Mouse (Mus musculus) embryonic facial prominence, embryonic 15.5 days (tissue): ENCODE measurements around the gene Ovol3. TPM values are rescaled to one million over a fixed set of nuclear protein-coding genes. Genes with fewer than 3 reads are reported as not detected.
"Not testable (repeated sequence)": the region's sequence is repeated elsewhere in the genome, so short reads cannot be mapped to it uniquely, and the experiment has no call there.

ENCODE experiments used
- ATAC-seq: fragments of 200-750 bp; cut with Nextera tagmentation; 2 replicates; pipeline ENCODE4 v1.8.0; 2017; ENCODE audit warnings: low read depth, moderate TSS enrichment; ENCODE audit not compliant: insufficient number of reproducible peaks, low FRiP score, low TSS enrichment
- H3K27ac ChIP-seq: fragments of 300-500 bp; sonication (generic); replicated peaks from 2 replicates; pipeline ENCODE4 v1.5.1; 2015; ENCODE audit warnings: mild to moderate bottlenecking, inconsistent platforms
- H3K27me3 ChIP-seq: fragments of 300-500 bp; sonication (generic); 2 replicates; pipeline ENCODE4 v1.6.1; 2015; ENCODE audit warnings: inconsistent platforms
- H3K36me3 ChIP-seq: fragments of 300-500 bp; sonication (generic); 2 replicates; pipeline ENCODE4 v1.6.1; 2015; ENCODE audit warnings: mild to moderate bottlenecking, inconsistent platforms
- H3K4me1 ChIP-seq: fragments of 300-500 bp; sonication (generic); 2 replicates; pipeline ENCODE4 v1.6.1; 2015; ENCODE audit warnings: inconsistent platforms
- H3K4me2 ChIP-seq: fragments of 300-500 bp; sonication (generic); replicated peaks from 2 replicates; pipeline ENCODE4 v1.6.1; 2015; ENCODE audit warnings: mild to moderate bottlenecking, inconsistent platforms
- H3K4me3 ChIP-seq: fragments of 300-500 bp; sonication (generic); replicated peaks from 2 replicates; pipeline ENCODE4 v1.5.1; 2015; ENCODE audit warnings: mild to moderate bottlenecking, inconsistent platforms
- H3K9ac ChIP-seq: fragments of 300-500 bp; sonication (generic); 2 replicates; pipeline ENCODE4 v1.6.1; 2015; ENCODE audit warnings: inconsistent platforms
- H3K9me3 ChIP-seq: fragments of 300-500 bp; sonication (generic); replicated peaks from 2 replicates; pipeline ENCODE4 v1.6.1; 2016; ENCODE audit warnings: inconsistent platforms
- WGBS: fragments of 180-500 bp; shearing (Covaris S2); methylation state at CpG from one replicate; pipeline ENCODE4 v1.1.7; 2015; 5-methylcytosine and 5-hydroxymethylcytosine counted together
- polyA plus RNA-seq: library from polyadenylated mRNA; unstranded; fragments of >200 nt; fragmentation: Nextera tagmentation; extraction: Ambion mirVana; gene quantifications from 2 replicates; pipeline ENCODE4 v1.2.1, GENCODE M21; 2015

Gene Ovol3
- polyA plus RNA-seq, 1 experiment from 2014 or later: 0.31 TPM

DNA sequence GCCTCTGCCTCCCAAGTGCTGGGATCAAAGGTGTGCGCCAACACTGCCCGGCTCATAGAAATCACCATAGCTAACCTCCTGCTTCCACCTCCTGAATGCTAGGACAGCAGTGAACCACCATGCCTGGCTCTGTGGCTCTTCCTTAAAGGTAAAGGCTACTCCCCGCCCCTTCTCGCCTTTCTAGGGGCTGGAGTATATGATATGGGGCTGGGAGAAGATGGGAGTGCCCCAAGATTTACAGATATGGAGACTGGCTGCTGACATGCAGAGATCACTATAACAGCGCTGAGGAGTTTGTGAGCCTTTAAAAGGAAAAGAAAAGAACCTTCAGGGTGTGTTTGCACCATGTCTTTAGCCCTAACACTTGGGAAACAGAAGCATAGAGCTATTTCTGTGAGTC is 13.3 kb downstream of the Ovol3 start:
- H3K36me3 ChIP-seq: peaks cover 43% of the 10 kb centered on the region
- no peak for ATAC-seq
- no peaks in the 10 kb centered on the region for H3K27me3 ChIP-seq
- H3K4me1 ChIP-seq: peaks cover 11% of the 10 kb centered on the region
- no peak overlapping the region for H3K4me3 ChIP-seq
- no peak overlapping the region for H3K4me2 ChIP-seq
- 86% methylated on average over 5 of the region's 5 CpGs for WGBS
- no peaks in the 10 kb centered on the region for H3K9me3 ChIP-seq
- no peak overlapping the region for H3K27ac ChIP-seq
- no peak overlapping the region for H3K9ac ChIP-seq

DNA sequence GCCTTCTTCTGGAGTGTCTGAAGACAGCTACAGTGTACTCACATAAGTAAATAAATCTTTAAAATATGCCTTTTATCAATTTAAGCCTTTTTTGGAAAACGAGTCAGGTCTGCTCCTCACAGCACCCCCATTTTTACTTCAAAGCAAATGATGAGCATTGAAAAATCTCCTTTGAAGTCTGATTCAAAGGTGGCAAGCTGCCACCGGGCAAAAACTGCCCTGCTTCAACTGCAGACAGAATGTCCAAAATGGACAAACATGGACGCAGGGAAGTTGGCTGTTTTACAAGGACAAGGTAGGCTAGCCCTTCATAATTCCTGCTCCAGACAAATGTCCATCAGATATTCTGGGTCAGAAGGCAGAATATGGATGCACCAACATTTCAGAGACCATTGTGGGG is 14.1 kb downstream of the Ovol3 start:
- peaks cover 35% of the 10 kb centered on the region for H3K36me3 ChIP-seq
- no peak overlapping the region for H3K9ac ChIP-seq
- peaks cover 18% of the 10 kb centered on the region for H3K4me1 ChIP-seq
- no peak overlapping the region for H3K4me2 ChIP-seq
- 73% methylated on average over 3 of the region's 3 CpGs for WGBS
- H3K4me3 ChIP-seq: no peak overlapping the region
- H3K27me3 ChIP-seq: no peaks in the 10 kb centered on the region
- no peaks in the 10 kb centered on the region for H3K9me3 ChIP-seq
- ATAC-seq: no peak
- no peak overlapping the region for H3K27ac ChIP-seq

DNA sequence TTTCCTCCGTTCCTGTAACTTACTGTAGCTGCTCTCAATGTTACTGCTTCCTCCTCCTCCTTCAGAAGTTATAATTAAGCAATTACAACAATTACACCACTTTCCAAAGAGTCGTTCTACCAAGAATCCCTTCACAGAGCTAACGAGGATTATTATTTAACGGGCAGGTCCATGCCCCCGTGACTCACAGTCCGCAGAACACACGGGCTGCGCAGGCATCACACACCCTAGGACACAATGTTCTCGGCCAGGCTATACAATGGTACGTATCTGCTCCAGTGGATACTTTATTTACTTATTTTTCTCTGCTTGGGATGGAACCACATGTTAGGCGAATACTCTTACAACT is 15.5 kb downstream of the Ovol3 start:
- Histone ChIP-seq H3K9ac (no peak overlapping the region), H3K4me3 (peak overlapping the region; percentile 49), H3K27ac (peak overlapping the region; percentile 60; the same call in 1 of the 2 replicates), H3K27me3 (no peaks in the 10 kb centered on the region), H3K9me3 (no peaks in the 10 kb centered on the region), H3K36me3 (peaks cover 22% of the 10 kb centered on the region), H3K4me1 (peaks cover 19% of the 10 kb centered on the region), H3K4me2 (peak overlapping the region; percentile 79)
- ATAC-seq: no peak
- WGBS: 16% methylated on average over 11 of the region's 11 CpGs

DNA sequence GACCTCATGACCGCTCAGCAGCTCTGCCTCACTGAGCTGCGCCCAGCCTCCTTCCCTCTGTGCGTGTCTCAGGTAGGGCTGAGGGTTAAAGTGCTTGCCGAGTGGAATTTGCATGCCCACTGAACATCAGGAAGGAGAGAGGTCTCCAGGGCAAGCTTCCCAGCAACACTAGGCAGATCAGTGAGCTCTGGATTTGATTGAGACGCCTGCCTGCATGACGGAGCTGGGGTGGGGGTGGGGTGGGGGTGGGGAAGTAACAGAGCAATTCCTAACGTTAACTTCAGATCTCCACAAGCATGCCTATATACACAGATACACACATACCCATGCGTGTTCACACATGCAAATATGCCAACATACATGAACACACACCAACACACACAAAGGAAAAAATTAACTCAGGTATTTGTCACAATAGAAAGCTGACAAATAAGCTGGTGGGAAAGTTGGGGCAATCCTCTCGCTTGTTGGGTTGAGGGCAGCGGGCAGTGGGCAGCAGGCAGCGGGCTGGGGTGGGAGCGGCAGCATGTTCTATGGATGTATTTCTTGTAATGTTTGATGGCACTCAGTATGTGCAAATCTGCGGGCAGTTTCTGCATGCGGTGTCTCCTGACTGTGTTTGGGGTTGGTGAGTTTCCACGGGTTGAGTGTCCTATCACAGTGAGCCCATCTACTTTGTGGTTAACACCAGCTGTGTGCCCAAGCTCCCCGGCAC is 16.1 kb downstream of the Ovol3 start:
- peak; percentile 44; the same call in 1 of the 2 replicates for ATAC-seq
- H3K9me3 ChIP-seq: no peaks in the 10 kb centered on the region
- peaks cover 19% of the 10 kb centered on the region for H3K4me1 ChIP-seq
- H3K4me3 ChIP-seq: peak overlapping the region; percentile 49
- H3K4me2 ChIP-seq: peak overlapping the region; percentile 79
- peaks cover 18% of the 10 kb centered on the region for H3K36me3 ChIP-seq
- peak overlapping the region; percentile 7; the same call in 1 of the 2 replicates for H3K9ac ChIP-seq
- H3K27ac ChIP-seq: peak overlapping the region; percentile 66; the same call in 1 of the 2 replicates
- no peaks in the 10 kb centered on the region for H3K27me3 ChIP-seq
- WGBS: 4% methylated on average over 16 of the region's 16 CpGs

DNA sequence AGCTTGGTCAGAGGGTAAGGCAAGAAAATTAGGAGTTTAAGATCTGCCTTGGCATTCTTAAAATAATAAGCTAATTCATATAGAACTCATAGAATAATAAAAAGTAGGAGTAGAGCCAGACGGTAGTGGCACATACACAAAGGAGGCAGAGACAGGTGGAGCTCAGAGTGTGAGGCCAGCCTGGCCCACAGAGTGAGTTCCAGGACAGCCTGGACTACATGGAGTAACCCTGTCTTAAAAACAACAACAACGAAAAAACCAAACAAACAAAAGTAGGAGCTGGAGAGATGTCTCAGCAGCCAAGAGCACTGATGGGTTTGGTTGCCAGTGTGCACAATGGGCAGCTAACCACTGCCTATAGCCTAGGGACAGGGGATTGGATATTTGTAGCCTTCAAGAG is 18.2 kb downstream of the Ovol3 start:
- 72% methylated on average over 2 of the region's 2 CpGs for WGBS
- H3K36me3 ChIP-seq: no peaks in the 10 kb centered on the region
- ATAC-seq: no peak

DNA sequence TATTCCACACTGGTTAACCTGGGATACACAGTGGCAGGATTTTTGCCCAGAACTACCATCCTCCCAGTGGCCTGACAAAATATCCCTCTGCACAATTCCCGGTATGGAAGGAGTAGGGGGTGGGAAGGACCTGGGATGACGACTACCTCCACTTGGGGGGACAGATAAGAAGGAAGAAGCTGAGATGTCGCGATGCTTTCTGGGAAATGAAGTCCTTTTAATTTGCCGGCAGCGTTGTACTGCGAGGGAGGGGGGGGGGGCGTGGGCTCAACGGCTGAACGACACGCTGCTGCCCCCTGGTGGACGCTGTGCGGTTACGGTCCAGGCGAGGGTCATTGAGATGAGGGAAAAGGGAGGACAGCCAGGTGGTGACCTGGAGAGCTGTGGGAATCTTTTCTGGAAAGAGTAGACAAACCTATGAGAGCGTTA is 18.8 kb downstream of the Ovol3 start:
- WGBS: 2% methylated on average over 15 of the region's 16 CpGs
- H3K9ac ChIP-seq: no peak overlapping the region
- H3K9me3 ChIP-seq: no peaks in the 10 kb centered on the region
- H3K27me3 ChIP-seq: no peaks in the 10 kb centered on the region
- H3K36me3 ChIP-seq: no peaks in the 10 kb centered on the region
- peaks cover 19% of the 10 kb centered on the region for H3K4me1 ChIP-seq
- ATAC-seq: peak; percentile 76; the same call in 1 of the 2 replicates
- H3K4me2 ChIP-seq: peak overlapping the region; percentile 50
- peak overlapping the region; percentile 27; the same call in 1 of the 2 replicates for H3K4me3 ChIP-seq
- H3K27ac ChIP-seq: no peak overlapping the region

More for the DNA sequence above, 18.2 kb downstream of the Ovol3 start:
- no peak overlapping the region for H3K9ac ChIP-seq
- H3K27ac ChIP-seq: no peak overlapping the region
- no peaks in the 10 kb centered on the region for H3K27me3 ChIP-seq
- H3K4me2 ChIP-seq: no peak overlapping the region
- peaks cover 19% of the 10 kb centered on the region for H3K4me1 ChIP-seq
- no peaks in the 10 kb centered on the region for H3K9me3 ChIP-seq
- H3K4me3 ChIP-seq: no peak overlapping the region

DNA sequence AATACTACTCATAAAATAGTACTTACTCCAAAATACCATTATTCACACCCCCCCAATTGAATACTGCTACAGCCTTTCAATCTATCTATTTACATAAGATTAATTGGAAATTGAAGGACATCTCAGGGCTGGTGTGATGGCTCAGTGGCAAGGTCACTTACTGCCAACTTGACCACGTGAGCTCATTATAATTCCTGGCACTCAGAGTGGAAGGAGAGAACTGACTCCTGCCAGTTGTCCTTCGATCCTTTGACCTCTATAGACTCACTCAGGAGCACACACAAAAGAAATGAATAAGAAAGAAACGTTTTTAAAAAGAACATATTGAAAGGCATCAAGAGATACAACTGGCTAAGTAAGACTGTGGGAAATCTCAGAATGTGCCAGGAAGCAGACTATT is 19.6 kb downstream of the Ovol3 start:
- WGBS: 90% methylated on average over 3 of the region's 3 CpGs
- H3K4me1 ChIP-seq: peaks cover 19% of the 10 kb centered on the region
- no peaks in the 10 kb centered on the region for H3K27me3 ChIP-seq
- H3K4me3 ChIP-seq: no peak overlapping the region
- H3K27ac ChIP-seq: no peak overlapping the region
- H3K4me2 ChIP-seq: no peak overlapping the region
- no peaks in the 10 kb centered on the region for H3K9me3 ChIP-seq
- no peak for ATAC-seq
- no peaks in the 10 kb centered on the region for H3K36me3 ChIP-seq
- no peak overlapping the region for H3K9ac ChIP-seq

DNA sequence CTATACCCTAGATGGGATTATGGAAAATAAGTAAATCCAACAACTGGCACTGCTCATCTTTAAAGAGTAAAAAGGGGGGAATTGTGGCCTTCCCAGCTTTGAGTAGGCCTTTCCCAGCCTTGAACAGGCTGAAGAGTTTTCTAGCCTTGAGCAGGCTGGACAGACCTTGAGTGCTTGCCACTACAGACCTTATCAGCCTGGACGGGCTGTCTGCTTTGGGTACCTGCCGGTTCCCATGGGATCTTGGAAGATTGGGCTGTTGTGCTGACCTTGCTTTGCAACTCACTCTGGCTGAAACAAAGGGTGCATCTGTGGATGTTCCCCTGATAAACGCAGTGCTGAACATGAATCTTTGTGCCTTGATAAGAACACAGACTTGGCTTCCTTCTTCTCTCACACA is 21.6 kb downstream of the Ovol3 start:
- 91% methylated on average over 3 of the region's 3 CpGs for WGBS
- ATAC-seq: no peak
- Histone ChIP-seq H3K4me3 (no peak overlapping the region), H3K27me3 (no peaks in the 10 kb centered on the region), H3K4me2 (no peak overlapping the region), H3K36me3 (no peaks in the 10 kb centered on the region), H3K9me3 (no peaks in the 10 kb centered on the region), H3K27ac (no peak overlapping the region), H3K4me1 (peaks cover 9% of the 10 kb centered on the region), H3K9ac (no peak overlapping the region)

DNA sequence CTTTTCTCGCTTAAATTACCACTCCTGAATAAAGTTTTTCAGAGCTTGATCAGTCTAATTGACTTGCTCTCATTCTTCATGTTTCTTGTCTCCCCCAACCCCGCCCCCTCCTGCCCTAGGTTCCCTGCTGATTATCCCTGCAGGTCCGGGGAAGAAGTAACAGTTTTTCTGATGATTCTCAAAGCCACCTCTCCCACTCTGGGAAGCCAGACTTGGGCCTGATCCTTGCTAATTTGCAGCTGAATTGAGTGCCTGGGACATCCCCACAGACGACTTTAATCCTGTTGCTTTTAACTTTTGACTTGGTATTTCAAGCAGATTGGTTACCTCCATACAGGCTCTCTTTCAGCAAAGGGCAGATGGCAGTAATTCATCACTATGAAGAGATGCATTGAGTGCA is 24.5 kb downstream of the Ovol3 start:
- Histone ChIP-seq H3K4me3 (no peak overlapping the region), H3K4me1 (no peaks in the 10 kb centered on the region), H3K4me2 (no peak overlapping the region), H3K27me3 (no peaks in the 10 kb centered on the region), H3K36me3 (no peaks in the 10 kb centered on the region), H3K27ac (no peak overlapping the region), H3K9me3 (no peaks in the 10 kb centered on the region), H3K9ac (no peak overlapping the region)
- no peak for ATAC-seq
- WGBS: 21% methylated on average over 4 of the region's 4 CpGs

DNA sequence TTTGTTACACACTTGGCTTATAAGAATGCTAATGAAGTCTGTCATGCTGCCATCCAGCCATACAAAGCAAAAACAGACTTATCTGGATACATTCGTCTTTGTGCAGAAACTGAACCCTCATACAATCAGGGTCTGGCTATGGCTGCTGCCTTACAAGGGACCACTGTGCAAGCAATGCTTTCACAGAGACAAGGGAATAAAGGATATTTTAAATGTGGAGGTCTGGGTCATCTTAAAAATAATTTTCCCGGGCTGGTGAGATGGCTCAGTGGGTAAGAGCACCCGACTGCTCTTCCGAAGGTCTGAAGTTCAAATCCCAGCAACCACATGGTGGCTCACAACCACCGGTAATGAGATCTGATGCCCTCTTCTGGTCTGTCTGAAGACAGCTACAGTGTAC is 29.2 kb downstream of the Ovol3 start:
- not testable (repeated sequence) for H3K4me3 ChIP-seq, H3K4me2 ChIP-seq, H3K9ac ChIP-seq, H3K36me3 ChIP-seq, H3K9me3 ChIP-seq, H3K27ac ChIP-seq, ATAC-seq, H3K4me1 ChIP-seq, H3K27me3 ChIP-seq
- WGBS: 49% methylated on average over 5 of the region's 5 CpGs

DNA sequence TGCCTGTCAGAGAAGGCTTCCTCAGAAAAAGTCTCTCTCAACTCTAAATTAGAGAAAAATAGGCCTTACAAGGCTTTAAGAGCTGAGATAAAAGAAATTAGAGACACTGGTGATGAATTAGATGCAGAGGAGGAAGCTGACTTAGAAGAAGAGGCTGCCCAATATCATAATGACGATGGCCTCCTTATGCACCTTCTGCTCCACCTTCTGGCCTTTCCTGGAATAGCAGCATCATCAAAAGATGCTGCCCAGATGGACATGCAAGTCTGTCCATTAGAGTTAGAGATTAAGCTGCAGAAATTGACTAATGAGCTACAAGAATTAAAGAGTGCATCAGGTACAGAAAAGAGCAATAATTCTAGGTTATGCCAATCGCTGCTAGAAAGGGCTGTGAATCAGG is 30.1 kb downstream of the Ovol3 start:
- Histone ChIP-seq H3K9me3 (no peaks in the 10 kb centered on the region), H3K4me2 (no peak overlapping the region), H3K36me3 (no peaks in the 10 kb centered on the region), H3K4me1 (no peaks in the 10 kb centered on the region), H3K9ac (no peak overlapping the region), H3K27ac (no peak overlapping the region), H3K27me3 (no peaks in the 10 kb centered on the region), H3K4me3 (no peak overlapping the region)
- 6% methylated on average over 2 of the region's 2 CpGs for WGBS
- no peak for ATAC-seq

GRCm38 (mm10) chr7:30204380-30204779 is 31.1 kb downstream of the Ovol3 start:
- H3K4me3 ChIP-seq: no peak overlapping the region
- H3K27me3 ChIP-seq: no peaks in the 10 kb centered on the region
- H3K9ac ChIP-seq: no peak overlapping the region
- no peaks in the 10 kb centered on the region for H3K9me3 ChIP-seq
- no peaks in the 10 kb centered on the region for H3K4me1 ChIP-seq
- no peak overlapping the region for H3K27ac ChIP-seq
- no peak overlapping the region for H3K4me2 ChIP-seq
- ATAC-seq: no peak
- 56% methylated on average over 8 of the region's 8 CpGs for WGBS
- H3K36me3 ChIP-seq: no peaks in the 10 kb centered on the region
